Mouse (Mus musculus): ENCODE measurements at regions not wholly inside any gene's neighbourhood (a gene's known extent, or its start where the extent isn't known, plus 50 kb on each side); places are given as distances from the start of the nearest gene placed in this dataset.

DNA sequence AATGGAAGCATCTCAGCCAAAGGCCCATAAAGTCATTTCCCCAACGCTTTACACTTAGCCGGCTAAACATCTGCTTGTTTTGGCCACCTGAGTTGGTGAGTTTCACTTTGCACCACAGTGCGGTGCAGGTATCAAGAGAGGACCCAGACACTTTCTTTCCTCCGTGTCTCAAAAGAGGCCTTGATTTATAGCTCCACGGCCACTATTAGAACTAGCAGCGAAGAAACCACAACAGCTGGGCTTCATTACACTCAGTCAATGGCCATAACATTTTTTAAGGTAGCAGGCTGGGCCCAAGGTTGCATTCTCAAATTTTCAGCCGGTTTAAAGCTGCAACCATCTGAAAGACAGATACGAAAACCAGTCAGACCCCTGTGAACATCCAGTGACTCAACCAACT lies 103.4 kb downstream of the Mreg start:
- Histone ChIP-seq H3K27me3 (no peaks in the 10 kb centered on the region), H3K4me1 (no peaks in the 10 kb centered on the region), H3K9me3 (replicated peaks) (no peaks in the 10 kb centered on the region), H3K4me2 (replicated peaks) (no peak overlapping the region), H3K4me3 (no peak overlapping the region), H3K36me3 (no peaks in the 10 kb centered on the region), H3K27ac (no peak overlapping the region), H3K9ac (no peak overlapping the region)
- 81% methylated on average over 8 of the region's 8 CpGs for WGBS
- ATAC-seq (ENCODE audit: low FRiP score), result no peak

DNA sequence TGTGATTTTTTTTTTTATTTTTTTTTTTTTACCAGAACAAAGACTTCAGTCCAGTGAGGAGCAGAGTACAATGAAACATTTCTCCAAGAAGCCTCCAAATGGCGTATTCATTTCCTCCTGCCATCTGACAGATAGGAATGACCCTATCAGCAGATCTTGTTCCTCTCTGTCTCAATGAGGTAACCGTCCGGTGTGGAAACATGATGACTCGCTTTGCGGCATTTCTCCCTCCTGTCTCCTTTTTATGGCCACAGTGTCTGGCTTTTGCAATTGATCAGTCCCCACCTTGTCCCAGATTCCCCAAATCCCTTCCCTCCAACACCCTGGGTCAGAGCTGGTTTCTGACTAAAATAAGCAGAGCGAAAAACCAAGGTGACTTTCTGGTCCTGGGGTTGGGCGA lies 105.0 kb downstream of the Mreg start:
- WGBS, result 87% methylated on average over 7 of the region's 7 CpGs
- Histone ChIP-seq H3K27me3 (no peaks in the 10 kb centered on the region), H3K27ac (no peak overlapping the region), H3K9me3 (replicated peaks) (no peaks in the 10 kb centered on the region), H3K36me3 (no peaks in the 10 kb centered on the region), H3K4me2 (replicated peaks) (no peak overlapping the region), H3K4me3 (no peak overlapping the region), H3K4me1 (no peaks in the 10 kb centered on the region), H3K9ac (no peak overlapping the region)
- no peak for ATAC-seq (ENCODE audit: low FRiP score)

DNA sequence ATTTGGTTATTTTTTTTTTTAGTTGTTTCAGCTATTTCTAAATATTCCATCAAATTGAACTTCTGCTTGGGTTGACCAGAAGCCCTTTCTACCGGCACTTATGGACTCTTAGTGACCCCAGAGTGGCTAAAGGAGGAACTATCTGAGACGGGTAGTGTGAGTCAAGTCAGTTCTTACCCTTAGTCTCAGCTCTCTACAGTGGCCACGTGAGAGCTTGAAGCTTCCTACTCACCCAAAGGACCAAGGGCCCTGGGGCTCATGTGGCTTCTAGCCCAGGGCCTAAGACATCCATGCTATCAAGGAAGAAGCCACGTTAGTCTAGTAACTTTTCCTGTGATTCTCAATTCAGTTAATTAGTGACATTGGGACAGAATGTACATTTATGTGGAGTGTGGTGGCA lies 105.5 kb downstream of the Mreg start:
- H3K4me3 ChIP-seq, result no peak overlapping the region
- WGBS, result 90% methylated on average over 4 of the region's 4 CpGs
- no peak overlapping the region for H3K27ac ChIP-seq
- H3K36me3 ChIP-seq, result no peaks in the 10 kb centered on the region
- H3K9me3 ChIP-seq (replicated peaks), result no peaks in the 10 kb centered on the region
- no peak for ATAC-seq (ENCODE audit: low FRiP score)
- no peaks in the 10 kb centered on the region for H3K27me3 ChIP-seq
- H3K4me2 ChIP-seq (replicated peaks), result no peak overlapping the region
- H3K4me1 ChIP-seq, result no peaks in the 10 kb centered on the region
- no peak overlapping the region for H3K9ac ChIP-seq

DNA sequence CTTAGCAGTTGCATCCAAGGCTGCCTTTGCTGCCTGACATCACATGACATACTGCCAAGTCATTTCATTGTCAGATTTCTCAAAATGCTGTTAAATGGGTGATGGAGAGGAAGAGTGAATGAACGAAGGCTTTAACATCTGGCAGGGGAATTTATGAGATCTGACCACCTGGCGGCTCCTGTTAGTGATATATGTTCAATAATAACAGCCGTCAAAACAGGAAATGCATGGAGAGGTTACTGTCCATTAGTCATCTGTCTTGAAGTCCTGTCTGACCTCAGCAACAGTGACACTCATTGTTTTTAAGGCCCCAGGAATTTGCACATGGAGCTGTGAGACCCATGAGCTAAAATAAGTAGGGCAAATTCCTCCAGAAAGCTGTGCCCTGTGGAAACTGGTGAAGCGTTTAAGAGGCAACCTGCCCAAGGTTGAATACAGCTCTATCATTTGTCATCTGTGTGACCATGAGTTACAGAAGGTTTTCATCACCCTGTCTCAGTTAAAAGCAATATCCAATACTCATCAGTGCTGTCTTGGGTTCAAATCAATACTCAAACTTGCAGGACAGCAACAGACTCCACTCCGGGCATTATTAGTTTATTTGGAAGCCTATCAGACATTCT lies 106.6 kb downstream of the Mreg start:
- no peak overlapping the region for H3K9ac ChIP-seq
- no peak overlapping the region for H3K4me3 ChIP-seq
- H3K36me3 ChIP-seq, result no peaks in the 10 kb centered on the region
- H3K27me3 ChIP-seq, result no peaks in the 10 kb centered on the region
- ATAC-seq (ENCODE audit: low FRiP score), result no peak
- no peaks in the 10 kb centered on the region for H3K4me1 ChIP-seq
- H3K9me3 ChIP-seq (replicated peaks), result no peaks in the 10 kb centered on the region
- WGBS, result 77% methylated on average over 5 of the region's 5 CpGs
- H3K4me2 ChIP-seq (replicated peaks), result no peak overlapping the region
- H3K27ac ChIP-seq, result no peak overlapping the region

DNA sequence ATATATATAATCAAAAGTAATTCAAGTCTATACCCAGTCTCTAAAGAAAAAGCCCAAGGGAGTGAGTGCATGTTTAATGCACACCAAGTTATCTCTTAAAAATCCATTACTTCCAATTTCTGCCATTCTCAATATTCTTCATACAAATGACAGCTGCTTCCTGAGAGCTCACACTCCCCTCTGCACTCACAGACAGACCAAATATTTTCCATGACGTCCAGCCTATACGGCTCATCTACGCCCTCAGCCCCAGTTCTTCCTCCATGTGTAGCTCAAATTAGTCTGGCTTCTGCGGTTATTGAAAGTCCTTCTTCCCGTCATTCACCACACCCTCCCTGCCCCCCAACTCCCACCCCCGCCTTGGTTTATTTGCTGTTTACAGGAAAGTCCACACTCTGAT lies 108.1 kb downstream of the Mreg start:
- Histone ChIP-seq H3K27ac (no peak overlapping the region), H3K27me3 (no peaks in the 10 kb centered on the region), H3K9ac (no peak overlapping the region), H3K4me3 (no peak overlapping the region), H3K9me3 (replicated peaks) (no peaks in the 10 kb centered on the region), H3K4me1 (no peaks in the 10 kb centered on the region), H3K36me3 (no peaks in the 10 kb centered on the region), H3K4me2 (replicated peaks) (no peak overlapping the region)
- WGBS, result 83% methylated on average over 6 of the region's 6 CpGs
- no peak for ATAC-seq (ENCODE audit: low FRiP score)

DNA sequence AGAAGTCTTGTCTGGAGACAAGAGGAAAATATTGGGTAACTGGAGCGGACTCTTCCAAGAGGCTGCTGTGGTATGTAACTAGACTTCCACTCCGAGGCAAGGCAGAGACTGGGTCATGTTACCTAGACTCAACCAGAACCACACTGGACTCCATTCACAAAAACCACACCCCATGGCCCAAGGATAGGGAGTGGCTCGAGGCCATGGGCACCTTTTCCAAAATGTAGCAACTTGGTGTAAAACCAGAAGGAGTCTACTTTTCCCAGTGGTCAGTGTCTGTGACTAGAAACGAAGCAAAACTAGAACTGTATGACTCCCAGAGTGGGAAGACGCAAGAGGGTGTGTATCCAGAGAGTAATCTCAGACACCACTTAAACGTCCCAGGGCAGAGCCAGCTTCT lies 108.7 kb downstream of the Mreg start:
- 87% methylated on average over 6 of the region's 6 CpGs for WGBS
- ATAC-seq (ENCODE audit: low FRiP score), result no peak

DNA sequence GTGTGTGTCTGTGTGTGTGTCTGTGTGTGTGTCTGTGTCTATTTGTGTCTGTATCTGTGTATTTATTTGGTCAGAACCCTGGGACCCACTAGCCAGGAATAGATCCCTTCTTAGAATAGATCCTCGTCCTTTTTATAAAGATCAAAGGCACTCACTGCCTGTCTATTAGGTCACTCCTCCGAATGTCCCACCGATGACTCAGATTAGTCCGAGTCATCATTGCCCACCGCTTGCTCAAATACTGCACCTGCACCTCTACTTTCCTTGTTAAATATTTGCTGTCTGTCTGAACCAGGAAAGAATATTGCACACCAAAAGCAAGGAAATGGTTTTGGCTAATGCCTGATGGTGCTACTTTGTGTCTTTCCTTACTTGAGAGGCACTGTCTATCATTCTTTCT lies 112.7 kb downstream of the Mreg start:
- WGBS, result 85% methylated on average over 5 of the region's 5 CpGs
- no peak for ATAC-seq (ENCODE audit: low FRiP score)

More for the DNA sequence above, 108.7 kb downstream of the Mreg start:
- Histone ChIP-seq H3K27me3 (no peaks in the 10 kb centered on the region), H3K27ac (no peak overlapping the region), H3K9ac (no peak overlapping the region), H3K9me3 (replicated peaks) (no peaks in the 10 kb centered on the region), H3K4me2 (replicated peaks) (no peak overlapping the region), H3K36me3 (no peaks in the 10 kb centered on the region), H3K4me3 (no peak overlapping the region), H3K4me1 (no peaks in the 10 kb centered on the region)

DNA sequence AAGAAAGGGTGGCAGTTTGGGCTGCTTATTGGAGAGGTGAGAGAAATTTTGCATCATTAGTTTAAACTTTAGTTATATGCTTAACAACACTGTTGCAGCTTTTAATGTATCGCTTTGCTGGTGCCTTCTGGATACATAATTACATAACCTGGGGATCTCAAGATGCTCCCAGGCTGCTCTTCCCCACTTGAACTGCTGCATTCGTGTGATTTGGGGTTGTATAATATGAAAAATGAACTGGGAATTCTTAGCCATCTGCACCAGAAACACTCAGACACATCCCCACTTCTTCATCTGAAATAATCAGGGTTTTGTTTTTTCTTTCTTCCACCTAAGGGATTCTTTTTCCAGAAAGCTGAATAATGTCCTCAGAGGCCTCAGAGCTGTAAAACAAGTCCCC lies 120.8 kb downstream of the Mreg start:
- H3K4me3 ChIP-seq, result no peak overlapping the region

More for the DNA sequence above, 112.7 kb downstream of the Mreg start:
- Histone ChIP-seq H3K4me1 (no peaks in the 10 kb centered on the region), H3K36me3 (no peaks in the 10 kb centered on the region), H3K27me3 (no peaks in the 10 kb centered on the region), H3K4me3 (no peak overlapping the region), H3K4me2 (replicated peaks) (no peak overlapping the region), H3K9ac (no peak overlapping the region), H3K9me3 (replicated peaks) (no peaks in the 10 kb centered on the region), H3K27ac (no peak overlapping the region)

DNA sequence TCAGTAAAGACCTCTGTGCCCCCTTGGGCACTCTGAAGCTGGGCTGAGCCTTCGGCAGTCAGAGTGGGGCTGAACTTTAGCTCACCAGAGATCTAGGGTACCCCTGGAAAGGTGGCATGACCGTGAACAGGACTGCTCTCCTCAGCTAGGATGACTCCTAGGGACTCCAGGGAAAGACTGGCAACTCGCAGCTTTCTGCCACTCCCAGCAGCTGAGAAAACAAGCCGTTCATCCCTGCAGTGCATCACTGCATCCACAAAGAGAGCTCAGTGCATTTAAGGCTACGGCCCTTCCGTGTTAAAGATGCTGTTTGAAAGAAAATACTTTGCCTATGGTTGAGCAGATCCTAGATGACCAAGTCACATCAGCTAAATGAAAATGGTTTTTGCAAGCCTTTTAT lies 126.4 kb downstream of the Mreg start:
- Histone ChIP-seq H3K9me3 (replicated peaks) (no peaks in the 10 kb centered on the region), H3K36me3 (no peaks in the 10 kb centered on the region), H3K9ac (no peak overlapping the region), H3K4me2 (replicated peaks) (no peak overlapping the region), H3K27ac (no peak overlapping the region), H3K4me3 (no peak overlapping the region), H3K27me3 (no peaks in the 10 kb centered on the region), H3K4me1 (peaks cover 4% of the 10 kb centered on the region; the same call in 1 of the 2 replicates)
- 51% methylated on average over 6 of the region's 6 CpGs for WGBS
- no peak for ATAC-seq (ENCODE audit: low FRiP score)

More for the DNA sequence above, 120.8 kb downstream of the Mreg start:
- no peak for ATAC-seq (ENCODE audit: low FRiP score)
- no peaks in the 10 kb centered on the region for H3K9me3 ChIP-seq (replicated peaks)
- H3K4me1 ChIP-seq, result no peaks in the 10 kb centered on the region
- WGBS, result 84% methylated on average over 2 of the region's 2 CpGs
- H3K4me2 ChIP-seq (replicated peaks), result no peak overlapping the region
- H3K27me3 ChIP-seq, result no peaks in the 10 kb centered on the region
- H3K27ac ChIP-seq, result no peak overlapping the region
- H3K9ac ChIP-seq, result no peak overlapping the region
- H3K36me3 ChIP-seq, result no peaks in the 10 kb centered on the region

DNA sequence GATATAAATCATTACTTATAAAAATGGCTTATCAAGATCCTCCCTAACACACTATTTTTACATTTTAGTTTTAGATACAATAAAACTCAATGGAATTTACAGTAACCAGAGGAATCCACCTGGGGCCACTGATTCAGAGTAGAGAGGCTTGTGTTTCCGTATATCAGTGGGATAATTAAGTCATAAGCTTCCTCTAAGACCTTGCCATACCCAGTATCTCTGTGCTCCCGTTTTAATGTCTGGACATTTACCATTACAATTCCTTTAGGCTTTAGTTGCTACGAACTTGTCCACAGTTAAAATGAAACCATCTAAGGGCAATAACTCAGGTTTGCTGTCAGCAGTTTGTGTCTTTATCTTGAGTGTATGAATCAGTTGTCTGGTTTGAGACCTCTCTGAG lies 127.9 kb downstream of the Mreg start:
- Histone ChIP-seq H3K36me3 (no peaks in the 10 kb centered on the region), H3K27me3 (no peaks in the 10 kb centered on the region)
- WGBS, result 79% methylated on average over 3 of the region's 3 CpGs

DNA sequence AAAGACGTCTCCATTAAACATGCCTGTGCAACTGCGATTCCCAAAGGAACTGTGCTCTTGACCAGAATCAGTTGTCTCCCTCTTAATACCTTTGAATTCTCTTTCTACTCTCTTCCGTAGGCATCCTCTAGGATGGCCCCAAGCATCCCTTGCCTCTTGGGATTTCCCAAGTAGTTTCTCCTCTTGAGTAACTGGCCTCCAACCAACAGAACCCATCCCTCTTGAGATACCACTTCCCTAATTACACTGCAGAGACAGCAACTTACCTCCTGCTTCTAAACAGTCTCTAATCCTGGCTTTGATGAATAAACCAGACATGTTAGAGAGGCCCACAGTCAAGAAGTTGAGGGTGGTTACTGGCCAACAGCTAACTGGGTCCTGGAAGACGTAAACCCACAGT lies 129.7 kb downstream of the Mreg start:
- Histone ChIP-seq H3K4me1 (peaks cover 4% of the 10 kb centered on the region; the same call in 1 of the 2 replicates), H3K36me3 (no peaks in the 10 kb centered on the region), H3K4me2 (replicated peaks) (no peak overlapping the region), H3K9me3 (replicated peaks) (no peaks in the 10 kb centered on the region), H3K27me3 (no peaks in the 10 kb centered on the region), H3K9ac (no peak overlapping the region), H3K4me3 (no peak overlapping the region), H3K27ac (no peak overlapping the region)
- WGBS, result 84% methylated on average over 4 of the region's 4 CpGs
- ATAC-seq (ENCODE audit: low FRiP score), result no peak

More for the DNA sequence above, 127.9 kb downstream of the Mreg start:
- ATAC-seq (ENCODE audit: low FRiP score), result no peak
- no peak overlapping the region for H3K4me2 ChIP-seq (replicated peaks)
- H3K27ac ChIP-seq, result no peak overlapping the region
- no peak overlapping the region for H3K9ac ChIP-seq
- H3K9me3 ChIP-seq (replicated peaks), result no peaks in the 10 kb centered on the region
- peaks cover 4% of the 10 kb centered on the region; the same call in 1 of the 2 replicates for H3K4me1 ChIP-seq
- H3K4me3 ChIP-seq, result no peak overlapping the region

DNA sequence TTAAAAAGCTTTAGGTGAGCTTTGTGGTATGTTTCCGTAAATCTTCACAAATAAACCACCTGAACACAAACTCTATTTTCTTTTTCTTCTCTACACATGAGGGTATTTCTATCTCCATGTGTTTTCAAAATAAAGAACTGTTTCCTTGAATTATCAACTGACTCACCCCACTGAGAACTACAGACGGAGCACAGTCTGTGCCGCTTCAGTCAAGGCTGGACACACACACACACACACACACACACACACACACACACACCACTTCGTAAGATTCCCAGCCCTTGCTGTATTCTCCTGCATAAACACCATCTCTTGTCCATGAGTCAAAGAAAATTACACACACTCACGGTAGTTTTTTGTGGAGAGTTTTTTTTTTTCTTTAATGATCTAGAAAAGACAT lies 130.3 kb downstream of the Mreg start:
- no peak overlapping the region for H3K9ac ChIP-seq
- H3K36me3 ChIP-seq, result no peaks in the 10 kb centered on the region
- no peaks in the 10 kb centered on the region for H3K9me3 ChIP-seq (replicated peaks)
- peaks cover 4% of the 10 kb centered on the region; the same call in 1 of the 2 replicates for H3K4me1 ChIP-seq
- H3K4me2 ChIP-seq (replicated peaks), result no peak overlapping the region
- no peaks in the 10 kb centered on the region for H3K27me3 ChIP-seq
- no peak overlapping the region for H3K27ac ChIP-seq
- WGBS, result 84% methylated on average over 5 of the region's 5 CpGs
- ATAC-seq (ENCODE audit: low FRiP score), result no peak
- no peak overlapping the region for H3K4me3 ChIP-seq

DNA sequence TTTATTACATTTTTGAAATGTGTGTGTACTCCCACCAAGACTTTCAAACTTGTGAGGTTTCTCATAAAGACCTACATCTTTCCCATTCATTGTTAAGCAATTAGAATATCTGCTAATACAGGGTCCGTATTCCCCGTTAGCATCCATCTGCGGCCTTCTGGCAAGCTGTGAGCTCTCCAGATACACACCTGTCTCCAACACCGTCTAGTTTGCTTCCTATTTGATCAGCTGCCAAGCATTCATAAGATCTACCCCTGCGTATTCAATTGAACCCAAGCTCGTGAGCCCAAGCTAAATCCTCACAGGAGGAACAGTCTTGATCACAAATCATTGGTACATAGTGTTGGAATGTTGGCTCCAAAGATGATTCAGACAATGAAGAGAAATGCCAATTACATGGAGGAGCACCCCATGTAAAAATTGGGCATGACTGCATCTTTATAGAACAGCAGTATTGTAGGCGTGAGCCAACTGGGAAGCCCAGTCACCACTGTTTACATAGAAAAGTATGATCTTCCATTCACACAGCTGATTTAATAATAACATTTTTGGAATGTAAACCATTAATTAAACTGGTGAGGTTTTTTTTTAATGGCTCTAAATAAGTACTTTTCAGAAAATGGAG lies 133.1 kb downstream of the Mreg start:
- 85% methylated on average over 7 of the region's 7 CpGs for WGBS
- ATAC-seq (ENCODE audit: low FRiP score), result no peak
- Histone ChIP-seq H3K36me3 (no peaks in the 10 kb centered on the region), H3K4me1 (no peaks in the 10 kb centered on the region), H3K4me3 (no peak overlapping the region), H3K9ac (no peak overlapping the region), H3K27me3 (no peaks in the 10 kb centered on the region), H3K4me2 (replicated peaks) (no peak overlapping the region), H3K27ac (no peak overlapping the region), H3K9me3 (replicated peaks) (no peaks in the 10 kb centered on the region)

Data from hindbrain, embryonic 12.5 days (tissue).